Mouse (Mus musculus) frontal cortex, postnatal 36 days (tissue): Measurements from ENCODE around the gene Mras.
A peak's percentile ranks its signal among the peaks of the same experiment; 100 is the strongest.

Source experiments
- DNase-seq, 2 experiments: peaks; one replicate each; pipeline ENCODE4 v3.0.0; 2022; ENCODE audit warnings: low spot score in 2 of 2

The Mras gene

GRCm38 (mm10) chr9:99437031-99437764, at the start of gene Mras:
Gene Mras (minus strand): TSS chr9:99437381.
- DNase-seq: no peak

- DNase-seq: no peak
Observed at GRCm38 (mm10) chr9:99485144-99485543, 48.0 kb upstream of the Mras start.

- no peak for DNase-seq
Observed at GRCm38 (mm10) chr9:99484632-99485031, 47.5 kb upstream of the Mras start.

GRCm38 (mm10) chr9:99483191-99483590, 46.0 kb upstream of the Mras start:
- DNase-seq: no peak

- DNase-seq: peak in 1 of 2 experiments; percentile 36
Observed at GRCm38 (mm10) chr9:99480764-99481163, 43.6 kb upstream of the Mras start.

- DNase-seq: peak; percentile 40
Observed at GRCm38 (mm10) chr9:99479181-99479711, 42.1 kb upstream of the Mras start.

- no peak for DNase-seq
Observed at GRCm38 (mm10) chr9:99471334-99471733, 34.2 kb upstream of the Mras start.

- DNase-seq: no peak
Observed at GRCm38 (mm10) chr9:99470347-99471092, 33.3 kb upstream of the Mras start.

- no peak for DNase-seq
Observed at GRCm38 (mm10) chr9:99469681-99470273, 32.6 kb upstream of the Mras start.

- DNase-seq: no peak
Observed at GRCm38 (mm10) chr9:99468572-99468971, 31.4 kb upstream of the Mras start.

GRCm38 (mm10) chr9:99464876-99465275, 27.7 kb upstream of the Mras start:
- DNase-seq: no peak

- DNase-seq: no peak
Observed at GRCm38 (mm10) chr9:99459730-99460129, 22.5 kb upstream of the Mras start.

- DNase-seq: peak in 1 of 2 experiments; percentile 61
Observed at GRCm38 (mm10) chr9:99458529-99459208, 21.5 kb upstream of the Mras start.

GRCm38 (mm10) chr9:99454211-99454610, 17.0 kb upstream of the Mras start:
- no peak for DNase-seq

- no peak for DNase-seq
Observed at GRCm38 (mm10) chr9:99451161-99451560, 14.0 kb upstream of the Mras start, which contains the start of gene Nme9. Gene Nme9 (plus strand): TSS chr9:99451475.

GRCm38 (mm10) chr9:99449886-99450647, 12.9 kb upstream of the Mras start:
- DNase-seq: no peak

GRCm38 (mm10) chr9:99447323-99447722, 10.1 kb upstream of the Mras start:
- DNase-seq: no peak

- DNase-seq: no peak
Observed at GRCm38 (mm10) chr9:99446259-99446658, 9.1 kb upstream of the Mras start.

GRCm38 (mm10) chr9:99444590-99445178, 7.5 kb upstream of the Mras start:
- DNase-seq: no peak

GRCm38 (mm10) chr9:99441647-99442433, 4.7 kb upstream of the Mras start:
- no peak for DNase-seq
